Mouse (Mus musculus) cerebellum, postnatal 4 days (tissue): Measurements from ENCODE around the gene Srrm4.

Source experiments
- DNase-seq, 2 experiments: peaks; one replicate each; pipeline ENCODE4 v3.0.0; 2022; ENCODE audit warnings: low spot score in 2 of 2, mixed read lengths in 1 of 2

The Srrm4 gene

DNA sequence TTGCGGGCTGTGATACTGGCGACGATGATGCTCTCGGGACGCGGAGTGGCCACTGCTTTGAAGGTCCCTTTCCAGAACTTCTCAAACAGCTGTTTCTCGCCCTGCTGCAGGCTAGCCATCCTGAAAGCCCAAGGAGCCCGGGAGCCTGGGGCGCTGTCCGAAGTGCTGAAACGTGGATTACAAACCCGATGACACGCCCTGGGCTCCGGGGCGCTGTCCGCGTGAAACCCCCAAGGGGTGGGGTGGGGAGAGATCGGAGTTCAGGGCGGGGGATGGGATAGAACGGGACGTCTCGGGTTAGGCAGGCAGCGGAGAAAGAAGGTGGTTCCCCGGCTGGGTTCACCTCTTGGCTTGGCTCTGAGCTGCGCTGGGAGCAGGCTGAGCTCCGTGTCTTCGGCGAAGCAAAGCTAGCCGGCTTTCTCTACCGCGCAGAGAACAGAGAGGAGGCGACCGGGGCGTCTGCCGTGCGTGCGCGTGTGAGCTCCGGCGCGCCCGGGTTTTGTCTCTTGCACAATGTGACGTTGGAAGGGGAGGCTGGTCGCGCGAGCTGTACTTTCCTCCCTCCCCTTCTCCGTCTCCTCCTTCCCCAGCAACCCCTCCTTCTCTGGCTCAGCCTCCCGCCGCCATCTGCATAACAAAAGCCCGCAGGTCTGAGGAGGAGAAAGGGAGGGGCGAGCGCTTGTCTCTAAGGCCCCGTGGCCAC, at the start of gene Srrm4:
Srrm4 (minus strand) TSS at position 472 of the 703 bp plus-strand sequence.
- peak; percentile 60 to 83 for DNase-seq

DNA sequence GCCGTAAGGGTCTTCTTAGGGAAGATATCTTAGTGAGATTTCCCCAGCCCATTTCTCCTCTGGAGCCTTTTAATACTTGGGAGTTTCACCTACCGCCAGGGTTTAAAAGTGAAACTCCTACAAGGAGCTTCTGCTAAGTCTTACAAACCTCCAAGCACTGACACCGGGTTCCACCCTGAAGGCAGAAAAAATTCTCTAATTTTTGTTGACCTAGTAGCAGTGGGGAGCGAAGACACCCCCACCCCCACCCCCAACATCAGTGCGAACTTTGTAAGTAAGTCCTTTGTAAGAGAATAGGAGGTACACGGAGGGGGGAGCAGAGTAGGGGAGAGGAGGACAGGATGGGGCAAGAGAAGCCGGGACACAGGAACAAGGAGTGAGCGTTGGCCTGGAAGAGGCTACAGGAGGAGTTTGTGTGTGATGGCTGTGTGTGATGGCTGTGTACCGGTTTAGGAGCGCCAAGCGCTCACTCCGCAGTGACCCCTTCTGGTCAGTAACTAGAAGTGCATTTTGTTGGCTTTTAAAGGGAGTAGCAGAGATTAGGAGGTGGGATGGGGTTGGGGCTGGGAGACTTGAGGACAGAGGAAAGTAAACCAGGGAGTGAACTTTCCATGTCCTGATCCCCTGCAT, 1.3 kb upstream of the Srrm4 start:
- peak in 1 of 2 experiments; percentile 61 for DNase-seq

DNA sequence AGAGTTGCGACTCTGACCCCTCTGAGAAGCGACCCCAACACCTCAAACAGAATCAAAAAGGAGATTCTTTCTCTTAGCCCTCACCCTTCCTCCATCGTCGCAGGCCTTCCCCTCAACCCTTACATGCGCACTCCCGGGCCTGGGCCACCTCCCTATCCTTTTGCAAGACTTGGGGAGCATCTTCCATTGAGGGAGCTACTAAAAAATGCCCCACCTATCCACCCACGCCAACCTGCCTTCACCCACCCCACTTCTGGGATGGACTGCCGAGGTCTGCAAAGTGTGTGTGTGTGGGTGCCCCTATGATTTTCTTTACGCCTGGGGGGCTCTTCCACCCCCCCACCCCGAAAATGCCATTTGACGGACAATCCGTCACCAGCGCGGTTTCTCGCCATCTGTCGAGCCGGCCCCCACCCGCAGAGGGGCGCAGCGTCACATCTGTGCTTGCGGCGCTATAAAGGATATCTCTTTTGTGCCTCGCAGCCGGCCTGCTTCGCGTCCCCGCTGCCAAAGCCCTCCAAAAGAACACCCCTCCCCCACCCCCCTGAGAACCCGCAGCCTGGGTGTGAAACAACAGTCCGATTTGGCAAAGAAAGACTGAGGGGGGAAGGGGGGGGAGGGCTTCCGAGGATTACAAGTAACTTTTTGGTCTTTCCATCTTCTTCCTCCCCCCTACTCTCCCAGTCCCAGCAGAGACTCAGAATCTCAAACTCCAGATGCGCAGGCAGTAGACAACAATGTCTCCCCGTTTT, 608 bp upstream of the Srrm4 start:
- peak in 1 of 2 experiments; percentile 75 for DNase-seq

DNA sequence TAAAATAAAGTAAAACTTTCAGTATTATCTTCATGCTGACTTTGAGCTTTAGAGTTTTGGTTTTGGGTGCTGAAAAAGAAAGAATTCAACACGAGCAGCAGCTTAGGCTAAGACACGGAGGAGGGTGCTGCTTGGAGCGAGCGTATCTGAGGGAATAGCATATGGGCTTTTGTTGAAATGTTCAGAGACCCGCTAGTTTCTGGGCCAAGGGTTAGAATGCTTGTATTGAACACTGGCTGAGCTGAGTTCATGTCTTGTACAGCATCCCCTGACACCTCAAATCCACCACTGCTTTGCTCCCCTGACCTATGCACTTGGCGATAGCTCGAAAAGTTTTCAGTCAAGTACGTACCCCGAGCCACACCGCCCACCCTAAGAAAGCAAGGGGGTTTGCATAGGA, 919 bp downstream of the Srrm4 start:
- no peak for DNase-seq

DNA sequence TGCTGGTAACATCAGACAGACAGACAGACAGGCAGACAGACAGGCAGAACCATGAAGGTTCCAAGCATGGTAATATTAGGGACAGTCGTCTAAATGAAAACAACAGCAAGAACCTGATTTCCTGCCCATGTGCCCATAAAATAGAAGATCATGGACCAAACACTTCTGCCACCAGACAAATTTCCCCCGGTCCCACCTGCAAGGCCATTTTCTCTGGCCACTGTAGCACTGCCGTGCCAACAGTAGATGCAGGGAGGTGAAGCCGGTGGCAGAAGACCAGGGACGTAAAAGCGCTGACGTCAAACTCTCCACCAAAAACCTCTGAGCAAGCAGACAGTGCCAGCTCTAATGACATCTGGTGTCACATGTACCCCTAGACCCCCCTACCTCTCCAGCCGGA, 2.0 kb downstream of the Srrm4 start:
- DNase-seq, result no peak

DNA sequence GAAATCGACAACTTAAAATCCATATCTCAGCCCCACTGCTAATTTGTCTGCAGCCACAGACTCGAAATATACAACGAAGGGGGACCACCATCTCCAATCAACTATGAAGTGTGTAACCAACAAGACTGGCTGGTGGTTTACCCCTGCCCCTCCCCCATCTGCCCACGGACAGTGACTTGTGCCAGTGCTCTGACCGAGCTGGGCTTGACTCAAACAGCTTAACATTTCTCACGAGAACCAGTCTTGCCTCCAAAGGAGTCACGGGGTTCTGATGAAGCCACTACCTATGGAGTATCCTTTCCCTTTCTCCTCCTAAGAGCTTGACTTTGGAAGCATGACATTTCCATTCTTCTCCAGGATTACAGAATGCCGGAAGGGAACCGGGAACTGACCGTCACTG, 2.8 kb downstream of the Srrm4 start:
- no peak for DNase-seq

DNA sequence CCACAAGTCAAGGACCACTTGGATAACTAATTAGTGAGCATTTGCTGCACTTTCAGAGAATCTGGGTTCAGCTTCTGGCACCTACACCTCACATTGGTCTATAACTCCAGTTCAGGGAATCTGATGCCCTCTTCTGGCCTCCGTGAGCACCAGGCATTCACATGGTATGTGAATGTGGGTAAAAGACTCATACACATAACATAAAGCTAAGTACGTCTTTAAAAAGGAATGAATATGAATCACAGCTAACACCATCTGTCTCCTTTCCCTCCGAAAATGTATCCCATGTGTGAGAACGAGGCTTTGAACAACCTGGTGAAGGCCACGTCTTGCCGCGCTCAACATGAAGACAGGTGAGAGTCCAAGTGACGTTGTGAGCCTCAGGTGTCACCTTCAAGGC, 12.1 kb downstream of the Srrm4 start:
- DNase-seq, result no peak

DNA sequence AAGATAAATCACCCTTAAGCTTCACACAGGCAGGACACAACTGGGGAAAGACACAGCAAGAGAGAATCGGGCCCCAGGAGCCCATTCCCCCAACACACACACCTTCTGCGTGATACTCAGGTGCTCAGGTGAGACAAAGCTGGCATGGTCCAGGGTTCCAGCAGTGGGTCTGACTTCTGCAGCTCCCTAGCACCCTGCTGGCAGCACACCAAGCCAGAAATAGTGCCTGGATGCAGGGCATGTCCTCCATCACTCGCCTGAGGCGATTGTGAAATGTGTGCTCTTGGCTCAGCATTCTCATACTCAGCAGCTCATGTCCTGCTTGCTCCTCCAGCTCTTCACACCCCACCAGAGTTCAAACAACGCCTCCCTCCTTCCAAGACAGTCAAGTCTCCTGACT, 14.5 kb downstream of the Srrm4 start:
- no peak for DNase-seq

DNA sequence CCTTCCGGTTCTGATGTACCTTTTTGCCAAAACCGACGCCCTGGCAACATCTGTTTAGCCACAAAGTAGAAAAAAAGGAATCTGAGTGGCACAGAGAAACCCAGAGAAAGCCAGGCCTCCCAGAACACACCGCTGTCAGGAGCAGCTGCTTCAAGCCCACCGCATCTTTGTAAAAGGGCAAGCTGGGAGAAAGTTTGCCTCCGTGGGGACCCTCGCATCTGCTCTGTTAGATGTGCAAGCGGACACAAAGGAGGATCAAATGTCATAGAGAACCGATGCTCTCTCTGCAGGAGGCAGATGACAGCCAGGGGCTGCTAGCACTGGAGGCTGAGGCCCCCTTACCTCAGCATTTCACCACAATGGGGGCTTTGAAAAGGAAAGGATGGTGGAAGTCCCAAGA, 18.3 kb downstream of the Srrm4 start:
- no peak for DNase-seq

DNA sequence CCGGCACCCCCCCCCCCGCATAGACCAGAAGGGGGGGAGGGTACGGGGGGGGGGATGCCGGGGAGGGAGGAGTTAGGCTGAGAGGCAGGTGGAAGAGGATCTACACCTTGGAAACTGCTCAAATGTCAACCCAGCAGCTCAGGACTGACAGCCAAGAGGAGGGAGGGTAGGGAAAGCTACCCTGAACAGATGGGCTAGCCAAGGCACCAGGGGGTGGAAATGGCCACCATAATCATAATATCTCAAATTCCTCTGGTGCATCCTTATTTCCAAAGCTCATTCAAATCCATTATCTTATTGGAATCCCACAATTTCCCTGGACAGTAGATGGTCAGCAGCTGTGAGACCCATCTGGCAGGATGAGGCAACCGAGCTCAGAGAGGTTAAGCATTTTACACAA, 19.7 kb downstream of the Srrm4 start:
- DNase-seq, result no peak

DNA sequence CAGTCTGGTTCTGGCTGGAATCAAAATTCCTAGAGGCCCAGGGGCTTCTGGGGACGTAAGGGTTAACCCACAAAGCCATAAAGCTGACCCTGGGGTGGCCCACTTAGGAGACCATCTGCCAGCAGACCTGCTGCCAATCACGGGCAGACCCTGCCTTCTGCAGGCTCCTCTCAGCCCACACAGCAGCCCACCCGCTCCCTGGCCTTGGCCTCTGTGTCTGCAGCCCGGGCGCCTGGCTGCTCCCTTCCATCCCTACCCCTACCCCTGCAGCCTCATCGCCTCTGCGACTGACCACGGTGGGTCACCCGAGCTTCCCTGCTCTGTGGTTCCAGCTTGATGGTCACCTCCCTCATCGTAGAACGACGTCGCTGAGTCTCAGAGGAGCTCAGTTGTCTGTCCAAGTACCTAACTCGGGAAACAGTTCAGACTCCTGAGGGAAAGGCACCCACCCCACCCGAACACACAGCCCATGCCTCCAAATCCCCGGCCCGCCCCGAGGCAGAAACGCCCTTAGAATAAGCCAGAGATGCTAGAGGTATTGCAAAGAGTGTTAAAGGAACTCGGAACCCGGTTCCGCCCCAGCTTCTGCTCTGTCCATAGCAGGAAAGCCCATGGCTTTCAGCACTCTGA, 20.3 kb downstream of the Srrm4 start:
- peak in 1 of 2 experiments; percentile 77 for DNase-seq

DNA sequence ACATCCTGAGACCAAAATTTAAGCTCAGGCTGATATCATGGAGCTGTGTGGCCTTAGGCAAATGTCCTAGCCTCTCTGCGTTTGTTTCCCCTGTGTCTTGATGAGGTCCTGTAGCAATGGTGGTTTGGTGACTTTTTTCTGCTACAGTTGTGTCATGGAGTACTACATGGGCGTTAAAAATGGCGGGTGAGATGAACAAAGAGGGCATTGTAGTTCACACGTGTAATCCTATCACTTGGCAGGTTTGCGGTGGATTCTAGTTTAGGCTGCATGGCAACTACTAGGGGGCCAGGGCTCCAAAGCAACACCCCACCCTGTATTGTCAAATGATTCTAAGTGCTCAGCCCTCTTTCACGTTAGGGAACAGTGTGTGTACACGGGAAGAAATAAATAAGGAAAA, 21.1 kb downstream of the Srrm4 start:
- DNase-seq, result no peak

DNA sequence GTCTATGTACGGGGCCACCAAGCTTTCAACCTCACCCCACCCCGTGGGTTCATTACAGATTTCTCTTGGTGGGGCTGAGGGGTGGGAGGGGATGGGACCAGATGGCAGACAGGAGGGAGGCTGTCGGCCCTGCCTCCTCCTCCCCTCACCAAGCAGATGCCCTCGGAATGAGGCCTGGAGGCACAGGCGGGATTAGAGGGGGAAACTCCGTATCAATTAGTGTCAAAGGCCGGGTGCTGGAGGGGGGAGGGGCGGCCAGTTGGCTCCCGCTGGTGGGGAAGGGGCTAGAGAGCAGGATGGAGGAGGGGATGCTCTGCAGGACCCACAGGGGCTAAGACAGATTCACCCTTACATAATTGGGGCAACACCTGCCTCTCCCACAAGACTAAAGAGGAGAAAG, 22.0 kb downstream of the Srrm4 start:
- peak in 1 of 2 experiments; percentile 75 for DNase-seq

DNA sequence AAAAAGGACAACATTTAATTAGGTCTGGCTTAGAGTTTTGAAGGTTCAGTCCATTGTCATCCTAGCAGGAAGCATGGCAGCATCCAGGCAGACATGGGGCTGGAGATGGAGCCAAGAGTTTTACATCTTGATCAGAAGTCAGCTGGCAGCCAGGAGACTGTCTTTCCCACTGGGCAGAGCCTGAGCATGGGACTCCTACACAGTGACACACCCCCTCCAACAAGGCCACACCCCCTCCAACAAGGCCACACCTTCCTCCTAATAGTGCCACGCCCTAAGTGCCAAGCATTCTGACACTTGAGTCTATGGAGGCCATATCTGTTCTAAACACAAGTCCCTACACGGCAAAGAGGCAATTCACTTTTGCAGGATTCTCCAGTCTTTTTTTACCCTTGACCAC, 23.6 kb downstream of the Srrm4 start:
- DNase-seq, result no peak

DNA sequence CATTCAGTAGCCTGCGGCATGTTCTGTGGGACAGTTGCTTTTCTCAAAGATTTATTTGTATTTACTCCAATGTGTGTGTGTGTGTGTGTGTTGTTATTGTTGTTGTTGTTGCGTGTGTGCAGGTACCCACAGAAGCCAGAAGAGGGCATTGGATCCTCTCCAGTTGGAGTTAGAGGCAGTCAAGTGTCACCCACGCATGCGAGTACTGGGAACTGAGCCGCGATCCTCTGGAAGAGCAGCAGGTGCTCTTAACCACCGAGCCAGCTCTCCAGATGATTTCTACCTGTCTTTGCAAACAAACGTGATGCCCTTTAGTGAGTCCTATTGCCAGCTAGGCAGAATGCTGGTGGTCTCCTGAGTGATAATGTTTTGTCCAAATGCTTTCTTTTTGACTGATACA, 24.3 kb downstream of the Srrm4 start:
- no peak for DNase-seq

DNA sequence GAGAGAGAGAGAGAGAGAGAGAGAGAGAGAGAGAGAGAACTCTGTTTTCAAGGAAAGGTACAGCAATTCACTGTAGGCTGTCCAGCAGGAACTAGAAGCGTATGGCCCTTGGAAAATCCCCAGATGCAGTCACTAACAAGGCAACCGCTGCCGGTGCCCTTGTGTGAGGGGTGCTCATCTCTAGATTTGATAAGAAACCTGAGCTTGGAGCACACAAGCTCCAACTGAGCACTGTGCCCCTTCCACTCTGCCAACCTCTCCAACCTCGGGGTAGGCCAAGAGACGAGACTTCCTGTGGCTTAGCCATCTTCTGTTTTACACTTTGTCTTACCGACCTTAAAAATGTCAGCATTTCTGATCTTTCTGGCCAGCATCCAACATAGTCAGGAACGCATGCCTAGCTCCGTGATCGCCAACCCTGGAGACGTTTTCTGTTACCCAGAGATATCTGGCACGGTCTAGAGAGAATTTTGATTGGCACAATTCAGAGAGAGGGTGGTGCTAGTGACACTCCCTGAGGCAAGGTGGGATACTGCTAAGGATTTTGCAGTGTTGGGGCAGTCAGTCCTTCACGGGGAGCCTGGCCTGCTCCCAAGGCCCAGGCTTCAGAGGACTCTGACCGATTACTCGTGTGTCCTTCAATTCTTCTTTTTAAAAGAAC, 25.1 kb downstream of the Srrm4 start:
- DNase-seq, result no peak

DNA sequence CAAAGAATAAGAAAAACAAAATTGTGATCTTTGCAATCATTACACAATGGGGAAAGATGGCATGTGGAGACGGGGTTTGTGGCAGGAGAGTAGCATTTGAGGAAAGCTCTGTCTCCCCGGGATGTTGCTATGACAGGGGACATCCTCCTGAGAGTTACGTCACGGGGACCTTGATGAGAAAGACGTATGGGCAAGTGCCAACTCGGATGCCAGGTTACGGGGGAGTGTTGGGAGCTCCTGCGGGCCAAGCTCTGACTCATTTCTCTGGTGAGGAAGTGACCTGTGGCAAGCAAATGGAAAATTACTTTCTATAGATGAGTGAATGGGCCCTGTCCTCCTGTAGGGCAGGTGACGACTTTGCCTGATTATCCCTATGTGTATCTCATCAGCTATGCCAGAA, 26.0 kb downstream of the Srrm4 start:
- no peak for DNase-seq

DNA sequence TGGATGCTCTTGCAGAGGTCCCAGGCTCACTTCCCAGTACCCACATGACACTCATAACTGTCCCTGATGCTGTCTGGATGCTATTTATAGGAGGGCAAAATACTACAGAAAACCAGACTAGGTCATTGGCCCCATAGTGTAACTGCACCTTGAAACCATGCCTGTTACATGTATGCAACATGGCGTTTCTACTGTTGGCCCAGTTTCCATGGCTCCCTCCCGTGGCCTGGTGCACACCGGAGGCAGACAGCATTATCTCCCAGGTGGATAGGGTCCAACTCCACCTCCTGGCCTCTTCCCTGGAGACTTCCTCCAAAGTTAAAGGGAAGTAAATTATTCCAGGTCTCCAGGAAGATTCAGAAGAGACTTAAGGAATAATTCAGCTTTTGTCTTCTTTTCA, 27.2 kb downstream of the Srrm4 start:
- DNase-seq, result no peak

DNA sequence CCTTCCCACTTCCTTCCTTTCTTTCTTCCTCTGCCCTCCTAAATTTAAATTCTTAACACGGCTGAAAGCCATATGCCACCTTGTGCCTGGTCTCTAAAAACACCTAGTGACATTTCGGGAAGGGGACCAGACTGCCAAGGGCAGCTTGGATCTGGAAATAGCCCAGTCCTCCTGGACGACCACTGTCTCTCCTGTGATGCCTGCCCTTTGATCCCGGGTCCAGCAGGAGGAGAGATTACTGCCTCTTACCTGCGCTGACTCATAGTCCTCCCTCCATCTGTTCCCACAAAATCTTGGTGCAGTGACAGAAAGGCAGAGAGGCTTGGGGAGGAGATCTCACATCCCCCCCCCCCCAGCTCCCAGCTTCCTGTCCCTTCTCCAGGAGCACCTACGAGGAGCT, 27.9 kb downstream of the Srrm4 start:
- DNase-seq, result no peak

DNA sequence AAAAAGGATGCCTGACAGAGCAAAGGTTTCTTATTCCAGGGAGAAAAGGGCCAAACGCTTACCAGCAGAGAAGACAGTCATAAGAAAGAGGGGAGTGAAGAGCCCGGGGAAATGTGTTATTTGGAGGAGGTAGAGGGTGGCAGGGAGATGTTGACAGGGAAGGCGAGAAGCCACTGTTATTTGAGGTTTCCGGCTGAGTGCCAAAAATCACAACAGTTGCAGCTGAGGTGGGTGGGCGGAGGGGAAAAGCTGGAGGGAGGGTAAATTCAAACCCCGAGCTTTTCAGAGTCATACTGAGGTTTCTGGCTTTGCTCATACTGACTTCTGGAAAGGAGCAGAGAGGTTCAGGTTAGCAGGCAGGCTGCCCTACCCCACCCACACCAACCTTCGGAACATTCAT, 32.5 kb downstream of the Srrm4 start:
- DNase-seq, result no peak

DNA sequence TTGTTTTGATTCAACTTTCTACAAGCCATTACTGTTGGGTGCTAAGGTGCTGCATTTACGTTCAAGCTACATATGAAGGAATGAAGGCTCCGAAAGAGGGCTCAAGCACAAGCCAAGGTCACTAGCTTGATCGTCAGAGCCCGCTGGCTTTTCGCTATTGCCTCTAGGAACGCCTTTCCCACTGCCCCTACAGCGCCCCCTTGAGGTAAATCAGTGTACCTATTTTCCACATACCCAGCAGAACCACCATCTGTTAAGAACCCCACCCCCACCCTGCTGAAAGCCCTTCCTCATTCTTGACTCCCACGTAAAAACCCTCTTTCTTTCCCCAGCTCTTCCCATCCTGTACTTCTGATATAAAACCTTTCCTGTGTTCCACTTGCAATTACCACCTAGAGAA, 35.0 kb downstream of the Srrm4 start:
- no peak for DNase-seq

DNA sequence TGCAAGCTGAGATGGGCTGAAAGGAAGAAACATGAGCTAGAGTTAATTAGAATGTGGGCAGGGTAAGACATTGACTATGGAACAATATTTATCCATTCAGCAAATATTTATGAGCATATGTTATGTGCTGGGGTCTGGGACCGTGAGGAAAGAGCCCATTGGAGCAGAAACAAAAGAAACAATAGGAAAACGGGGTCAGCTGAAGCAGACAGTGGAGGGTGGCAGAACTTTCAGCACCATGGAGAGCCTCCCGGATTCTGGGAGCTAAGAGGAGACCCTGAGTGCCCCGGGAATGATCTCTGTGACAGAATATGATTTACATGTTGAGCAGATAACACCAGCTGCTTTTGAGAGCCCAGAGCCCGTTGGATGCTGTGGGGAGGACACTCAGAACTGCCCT, 37.7 kb downstream of the Srrm4 start:
- DNase-seq, result no peak
